Mouse (Mus musculus): ENCODE results near the gene Zfp976. TPM values are rescaled to one million over a fixed set of nuclear protein-coding genes. Genes with fewer than 3 reads are reported as not detected.
"Not testable (repeated sequence)": the region's sequence is repeated elsewhere in the genome, so short reads cannot be mapped to it uniquely, and the experiment has no call there.

The Zfp976 gene
- polyA plus RNA-seq, 1 experiment from 2014 or later, result 1.4 TPM

DNA sequence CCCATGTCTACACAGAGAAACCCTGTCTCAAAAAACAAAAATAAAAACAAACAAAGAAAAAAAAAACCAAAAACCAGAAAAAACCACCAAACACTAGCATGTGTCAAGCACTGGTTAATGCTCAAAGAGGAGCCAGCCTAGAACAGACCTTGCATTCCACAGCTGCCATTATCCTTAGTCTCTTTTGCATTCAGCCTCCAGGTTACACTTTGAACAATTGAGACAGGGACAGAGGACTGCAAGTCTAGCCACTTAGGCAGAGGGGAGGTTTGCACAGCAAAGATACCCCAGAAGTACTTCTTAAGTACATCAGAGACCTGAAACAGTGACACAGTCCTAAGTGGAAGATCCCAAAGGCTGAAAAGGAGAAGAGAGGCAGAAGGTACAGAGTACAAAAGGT lies 51.1 kb downstream of the Zfp976 start:
- ATAC-seq (ENCODE audit: low FRiP score), result not testable (repeated sequence)
- H3K9me3 ChIP-seq (ENCODE audit: control insufficient read depth, low read length), result peaks cover 63% of the 10 kb centered on the region

GRCm38 (mm10) chr7:42578488-42578887 lies 63.9 kb downstream of the Zfp976 start, which contains the start of gene Gm21028:
Gene Gm21028 (minus strand): TSS chr7:42578588.
- Histone ChIP-seq H3K27ac (no peak within 1 kb of the TSS), H3K4me2 (replicated peaks) (no peak within 1 kb of the TSS), H3K9ac (no peak within 1 kb of the TSS), H3K9me3 (ENCODE audit: control insufficient read depth, low read length) (peaks cover 76% of the 10 kb centered on the region), H3K36me3 (replicated peaks; ENCODE audit: control insufficient read depth, insufficient read depth) (no peaks in the 10 kb centered on the region), H3K4me1 (replicated peaks; ENCODE audit: control insufficient read depth, insufficient read depth, low read length) (no peaks in the 10 kb centered on the region), H3K4me3 (replicated peaks; ENCODE audit: low read length) (no peak within 1 kb of the TSS), H3K27me3 (ENCODE audit: control insufficient read depth, insufficient read depth, low read length) (no peaks in the 10 kb centered on the region)
- ATAC-seq (ENCODE audit: low FRiP score) (no peak), DNase-seq (ENCODE audit: low spot score) (no peak)
- WGBS, result 94% methylated on average over 5 of the region's 5 CpGs

More for the DNA sequence above, 51.1 kb downstream of the Zfp976 start:
- not testable (repeated sequence) for H3K27me3 ChIP-seq (ENCODE audit: control insufficient read depth, insufficient read depth, low read length); H3K27ac ChIP-seq; H3K36me3 ChIP-seq (replicated peaks; ENCODE audit: control insufficient read depth, insufficient read depth); DNase-seq (ENCODE audit: low spot score); H3K4me2 ChIP-seq (replicated peaks); H3K4me3 ChIP-seq (replicated peaks; ENCODE audit: low read length); H3K4me1 ChIP-seq (replicated peaks; ENCODE audit: control insufficient read depth, insufficient read depth, low read length); H3K9ac ChIP-seq

Small RNA genes lying within 50 kb of the gene (microRNA-seq; reads per million reads assigned to microRNA genes)
- gene Gm24938, result not detected

Other genes with a start within 250 kb of the Zfp976 start
- gene 4933421I07Rik, start 194.5 kb downstream of the Zfp976 start, polyA plus RNA-seq (2014; fragmentation: Nextera tagmentation; extraction: Ambion mirVana), result not detected in 2 replicates
- 12.2 and 14.5 TPM in 2 replicates for gene Zfp141, start 136.8 kb downstream of the Zfp976 start, polyA plus RNA-seq (2014; fragmentation: Nextera tagmentation; extraction: Ambion mirVana)
- not detected in 2 replicates for gene Gm21028, start 64.0 kb downstream of the Zfp976 start, polyA plus RNA-seq (2014; fragmentation: Nextera tagmentation; extraction: Ambion mirVana)
- gene Zfp977, start 50.0 kb downstream of the Zfp976 start, polyA plus RNA-seq (2014; fragmentation: Nextera tagmentation; extraction: Ambion mirVana), result 1.4 and 1.8 TPM in 2 replicates
- 6.9 and 7.1 TPM in 2 replicates for gene Zfp975, start 50.2 kb upstream of the Zfp976 start, polyA plus RNA-seq (2014; fragmentation: Nextera tagmentation; extraction: Ambion mirVana)
- gene Gm17067, start 84.4 kb upstream of the Zfp976 start, polyA plus RNA-seq (2014; fragmentation: Nextera tagmentation; extraction: Ambion mirVana), result not detected in 2 replicates
- not detected in 2 replicates for gene Vmn2r62, start 150.9 kb upstream of the Zfp976 start, polyA plus RNA-seq (2014; fragmentation: Nextera tagmentation; extraction: Ambion mirVana)
- not detected in 2 replicates for gene Gm2381, start 224.6 kb upstream of the Zfp976 start, polyA plus RNA-seq (2014; fragmentation: Nextera tagmentation; extraction: Ambion mirVana)